In the genomic region with DNA sequence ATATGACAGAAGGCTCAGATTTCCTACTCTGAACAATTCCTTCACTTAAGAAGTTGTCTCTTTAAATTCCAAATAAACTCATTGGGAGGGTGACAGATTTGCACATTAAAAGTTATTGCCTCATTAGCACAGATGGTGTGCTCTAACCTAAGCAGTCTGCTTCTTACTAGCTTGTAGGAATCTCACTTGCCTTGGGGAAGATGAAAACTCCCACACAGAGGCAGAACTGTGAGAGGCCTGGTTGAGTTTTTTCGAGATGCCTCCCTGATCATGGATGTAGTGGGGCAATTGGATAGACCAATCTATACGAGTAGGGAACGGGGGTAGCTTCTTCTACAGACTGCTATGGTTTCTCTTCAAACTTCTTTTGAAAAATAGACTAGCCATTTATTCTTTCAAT, we compare ENCODE assay signal across 19 mouse cellular contexts.
DNase-seq lines count a peak whose midpoint lies in the region; ATAC-seq and TF ChIP-seq lines count a peak whose summit lies in the region.
"Had no signal": no experiment of that assay in that cellular context is flagged by ENCODE, and none has a peak within 500 bp of the region (broad histone marks: within the 10 kb centered on the region; RNA-seq: fewer than 3 reads in every experiment).

No protein-coding gene starts in this region.

- H3K27me3 ChIP-seq in stomach, embryonic 15.5 days (replicated peaks) = no peaks in the 10 kb centered on the region
- H3K27me3 ChIP-seq: embryonic facial prominence, embryonic 15.5 days; forebrain, embryonic 12.5 days; heart, embryonic 15.5 days; liver, embryonic 13.5 days; lung, embryonic 15.5 days; midbrain, embryonic 13.5 days had no signal

- H3K4me3 ChIP-seq in stomach, embryonic 15.5 days (replicated peaks) = no peak overlapping the region
- H3K4me3 ChIP-seq: embryonic facial prominence, embryonic 15.5 days; forebrain, embryonic 12.5 days; gastrocnemius, adult 2 months; heart, embryonic 15.5 days; hindbrain, embryonic 10.5 days; liver, embryonic 13.5 days; lung, embryonic 15.5 days; midbrain, embryonic 13.5 days had no signal

- 0 out of 2 replicates have a peak, but pooled peaks have one; percentile 7 for ATAC-seq in stomach, embryonic 15.5 days (ENCODE audit: insufficient read depth, low FRiP score, low read depth)
- ATAC-seq: inflammation-experienced regulatory T-cells, adult 6 months; midbrain, embryonic 13.5 days had no signal

- intact Hi-C loops in heart, postnatal 36 days (cut with DNase I) = no loop called here
- intact Hi-C loops in left cerebral cortex, postnatal 25 days (cut with DNase I) = no loop called here

- peak; percentile 78 for DNase-seq in heart, adult 11 months
- DNase-seq in heart, postnatal 36 days = no peak
- DNase-seq in left cerebral cortex, postnatal 25 days (ENCODE audit: low spot score in 2 of 2) = peak; percentile 2 to 5
- DNase-seq in left cerebral cortex, adult 8-10 months (ENCODE audit: low spot score in 2 of 2) = no peak
- peak; percentile 32 for DNase-seq in brain, embryonic 14.5 days (ENCODE audit: low read depth)
- DNase-seq in embryo, embryonic 10 days (ENCODE audit: low spot score) = no peak
- DNase-seq: cerebellum, adult 9-10 months; kidney, adult 9 months; liver, embryonic 13.5 days had no signal

- no peaks in the 10 kb centered on the region for H3K4me1 ChIP-seq in stomach, embryonic 15.5 days
- H3K4me1 ChIP-seq: embryonic facial prominence, embryonic 15.5 days; forebrain, embryonic 12.5 days; heart, embryonic 15.5 days; hindbrain, embryonic 10.5 days; liver, embryonic 13.5 days; lung, embryonic 15.5 days; midbrain, embryonic 13.5 days had no signal

- no peak overlapping the region for H3K27ac ChIP-seq in stomach, embryonic 15.5 days
- H3K27ac ChIP-seq: embryonic facial prominence, embryonic 15.5 days; forebrain, embryonic 12.5 days; heart, embryonic 15.5 days; hindbrain, embryonic 10.5 days; liver, embryonic 13.5 days; lung, embryonic 15.5 days; macrophage; midbrain, embryonic 13.5 days had no signal

- no peak overlapping the region for H3K4me2 ChIP-seq in stomach, embryonic 15.5 days
- H3K4me2 ChIP-seq: embryonic facial prominence, embryonic 15.5 days; forebrain, embryonic 12.5 days; heart, embryonic 15.5 days; liver, embryonic 13.5 days; lung, embryonic 15.5 days; midbrain, embryonic 13.5 days had no signal

- H3K36me3 ChIP-seq in stomach, embryonic 15.5 days = no peaks in the 10 kb centered on the region
- H3K36me3 ChIP-seq: embryonic facial prominence, embryonic 15.5 days; forebrain, embryonic 12.5 days; heart, embryonic 15.5 days; hindbrain, embryonic 10.5 days; liver, embryonic 13.5 days; lung, embryonic 15.5 days; midbrain, embryonic 13.5 days had no signal

- TF ChIP-seq CTCF in brain, embryonic 14.5 days (IDR thresholded peaks at IDR 0.05; ENCODE audit: borderline replicate concordance, extremely low read depth, insufficient read depth, insufficient read length) = no peak

- H3K9me3 ChIP-seq in stomach, embryonic 15.5 days = no peaks in the 10 kb centered on the region
- H3K9me3 ChIP-seq: embryonic facial prominence, embryonic 15.5 days; forebrain, embryonic 12.5 days; heart, embryonic 15.5 days; hindbrain, embryonic 10.5 days; liver, embryonic 13.5 days; lung, embryonic 15.5 days; midbrain, embryonic 13.5 days had no signal

- H3K9ac ChIP-seq in stomach, embryonic 15.5 days = no peak overlapping the region
- H3K9ac ChIP-seq: embryonic facial prominence, embryonic 15.5 days; forebrain, embryonic 12.5 days; heart, embryonic 15.5 days; liver, embryonic 13.5 days; lung, embryonic 15.5 days; midbrain, embryonic 13.5 days had no signal

- 76% methylated on average over 3 of the region's 3 CpGs for WGBS in stomach, embryonic 15.5 days

- TF ChIP-seq POLR2A in brain, embryonic 14.5 days (IDR thresholded peaks at IDR 0.05; ENCODE audit: borderline replicate concordance, extremely low read depth, insufficient read depth, insufficient read length, poor library complexity, severe bottlenecking) = no peak

Comparison
In these comparisons a context has a peak if more than half of its experiments do, and no peak if none do; other contexts are left out.
1. DNase-seq: peak in heart, adult 11 months (single experiment), left cerebral cortex, postnatal 25 days (2 of 2) and brain, embryonic 14.5 days (single experiment); none in heart, postnatal 36 days (0 of 2), left cerebral cortex, adult 8-10 months (0 of 2) and embryo, embryonic 10 days (single experiment).